Mouse (Mus musculus): Measurements from ENCODE around the gene Nkx2-9. TPM values are rescaled to one million over a fixed set of nuclear protein-coding genes. Genes with fewer than 3 reads are reported as not detected.

The Nkx2-9 gene
- polyA plus RNA-seq, 1 experiment from 2014 or later = not detected

GRCm38 (mm10) chr12:56591722-56592121 is 21.4 kb downstream of the Nkx2-9 start:
- 0 out of 2 replicates have a peak, but pooled peaks cover 3% of the 10 kb centered on the region for H3K27me3 ChIP-seq
- 5% methylated on average over 4 of the region's 4 CpGs for WGBS (ENCODE audit: insufficient replicate concordance)
- H3K4me1 ChIP-seq (replicated peaks) = no peaks in the 10 kb centered on the region
- H3K36me3 ChIP-seq = no peaks in the 10 kb centered on the region
- H3K4me2 ChIP-seq = no peak overlapping the region
- no peak for DNase-seq
- no peak overlapping the region for H3K4me3 ChIP-seq (replicated peaks)
- no peak for ATAC-seq (ENCODE audit: low read depth)
- H3K9me3 ChIP-seq (replicated peaks) = no peaks in the 10 kb centered on the region
- no peak overlapping the region for H3K27ac ChIP-seq
- H3K9ac ChIP-seq = no peak overlapping the region

GRCm38 (mm10) chr12:56587830-56588229 is 25.3 kb downstream of the Nkx2-9 start:
- DNase-seq (no peak), ATAC-seq (ENCODE audit: low read depth) (no peak)
- Histone ChIP-seq H3K4me1 (replicated peaks) (no peaks in the 10 kb centered on the region), H3K9me3 (replicated peaks) (no peaks in the 10 kb centered on the region), H3K27me3 (0 out of 2 replicates have a peak, but pooled peaks cover 3% of the 10 kb centered on the region), H3K36me3 (no peaks in the 10 kb centered on the region), H3K4me2 (no peak overlapping the region), H3K27ac (no peak overlapping the region), H3K4me3 (replicated peaks) (no peak overlapping the region), H3K9ac (no peak overlapping the region)
- 20% methylated on average over 6 of the region's 6 CpGs for WGBS (ENCODE audit: insufficient replicate concordance)

Other genes starting within 250 kb of the Nkx2-9 start
- gene Nkx2-1, start 76.4 kb downstream of the Nkx2-9 start, polyA plus RNA-seq (2015; fragmentation: Nextera tagmentation; extraction: Ambion mirVana) = not detected in 2 replicates
- 0.24 and 0.30 TPM in 2 replicates for gene Pax9, start 78.5 kb upstream of the Nkx2-9 start, polyA plus RNA-seq (2015; fragmentation: Nextera tagmentation; extraction: Ambion mirVana)